Mouse (Mus musculus): ENCODE results near the gene Folr1.

Folr1 gene

DNA sequence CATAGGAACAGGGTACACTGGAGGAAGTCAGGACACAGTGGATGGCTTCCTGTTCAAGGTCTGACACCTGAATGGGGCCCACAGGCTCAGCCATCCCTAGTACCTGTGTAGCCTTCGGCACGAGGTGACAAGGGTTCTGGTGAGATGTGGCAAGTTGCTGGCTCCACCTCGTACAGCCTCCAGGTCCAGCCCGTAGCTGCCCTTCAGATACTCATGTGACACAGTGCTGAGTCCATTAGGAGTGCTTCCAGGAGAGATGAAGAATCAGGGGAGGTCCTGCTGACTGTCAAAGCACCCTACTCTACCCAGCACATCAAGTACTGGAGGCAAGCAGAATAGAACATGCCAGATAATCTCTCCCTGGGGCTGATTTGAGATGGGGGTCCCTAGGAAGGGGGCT is 38.2 kb downstream of the Folr1 start:
- no peak for DNase-seq

DNA sequence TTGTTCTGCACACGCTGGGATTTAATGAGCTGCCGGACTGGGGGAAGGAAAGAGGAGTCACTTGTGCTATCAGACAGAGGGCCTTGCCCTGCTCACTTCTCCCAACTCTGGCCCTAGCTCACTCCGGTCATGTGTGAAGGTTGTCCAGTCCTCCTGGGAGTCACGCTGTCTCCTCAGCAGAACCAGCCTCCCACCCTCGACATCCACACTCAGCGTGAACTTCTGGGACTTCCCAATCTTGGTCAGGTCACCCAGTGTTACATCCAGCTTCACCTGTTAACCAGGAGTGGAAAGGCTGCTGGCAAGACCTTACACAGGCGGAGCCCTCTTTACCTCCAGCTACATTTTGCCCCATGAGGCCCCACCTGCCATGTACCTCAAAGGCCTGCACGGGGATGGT is 39.2 kb downstream of the Folr1 start:
- DNase-seq: no peak

DNA sequence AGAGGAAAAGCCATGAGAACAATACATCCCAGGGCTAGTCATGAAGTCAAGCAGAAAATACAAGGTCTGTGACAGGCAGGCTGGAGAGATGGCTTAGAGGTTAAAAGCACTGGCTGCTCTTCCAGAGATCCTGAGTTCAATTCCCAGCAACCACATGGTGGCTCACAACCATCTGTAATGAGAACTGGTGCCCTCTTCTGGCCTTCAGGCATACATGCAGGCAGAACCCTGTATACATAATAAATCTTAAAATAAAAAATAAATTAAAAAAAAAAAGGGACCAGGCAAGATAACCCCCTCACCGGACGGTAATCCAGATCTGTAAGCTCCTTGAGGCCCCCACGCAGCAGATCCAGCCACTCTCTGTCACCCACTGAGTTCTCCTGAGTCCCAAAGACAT is 40.2 kb downstream of the Folr1 start:
- DNase-seq: no peak

DNA sequence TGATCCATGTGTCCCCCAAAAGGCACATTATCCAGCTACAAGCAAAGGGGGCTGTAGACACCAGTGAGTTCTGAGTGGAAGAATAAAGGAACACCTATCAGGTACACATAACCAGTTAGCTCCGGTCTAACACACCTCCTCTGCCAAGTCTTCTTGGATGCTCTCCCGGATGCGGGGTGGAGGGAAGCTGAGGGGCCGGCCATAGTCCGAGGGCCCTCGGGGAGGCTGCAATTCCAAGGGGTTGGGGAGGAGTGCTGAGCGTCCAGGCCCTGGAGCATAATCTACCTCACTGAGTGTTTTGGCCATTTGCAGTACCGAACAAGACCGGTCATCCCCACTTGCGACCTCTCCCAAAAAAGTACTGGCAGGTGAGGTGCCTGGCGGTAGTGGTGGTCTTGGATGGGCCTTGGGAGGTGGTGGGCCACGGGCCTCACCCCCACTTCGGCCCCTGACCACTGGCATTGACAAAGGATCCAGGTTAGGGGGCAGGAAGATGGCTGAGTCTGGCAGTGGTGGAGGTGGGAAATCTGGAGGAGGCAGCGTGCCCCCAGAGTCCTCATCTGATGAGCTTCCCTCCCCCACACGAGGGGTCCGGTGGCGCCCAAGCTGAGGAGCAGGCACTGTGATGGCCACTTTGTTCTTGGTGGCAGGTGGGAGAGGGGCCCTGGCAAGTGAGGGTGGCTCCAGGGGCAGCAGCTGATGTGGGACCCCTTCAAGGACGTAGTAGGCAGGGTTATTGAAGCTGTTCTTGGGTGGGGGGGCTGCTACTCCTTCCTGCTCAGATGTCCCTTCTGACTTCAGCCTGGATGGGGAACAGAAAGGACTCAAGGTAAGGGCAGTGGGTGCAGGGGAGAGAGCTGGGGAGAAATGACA is 46.6 kb downstream of the Folr1 start:
- DNase-seq: no peak

DNA sequence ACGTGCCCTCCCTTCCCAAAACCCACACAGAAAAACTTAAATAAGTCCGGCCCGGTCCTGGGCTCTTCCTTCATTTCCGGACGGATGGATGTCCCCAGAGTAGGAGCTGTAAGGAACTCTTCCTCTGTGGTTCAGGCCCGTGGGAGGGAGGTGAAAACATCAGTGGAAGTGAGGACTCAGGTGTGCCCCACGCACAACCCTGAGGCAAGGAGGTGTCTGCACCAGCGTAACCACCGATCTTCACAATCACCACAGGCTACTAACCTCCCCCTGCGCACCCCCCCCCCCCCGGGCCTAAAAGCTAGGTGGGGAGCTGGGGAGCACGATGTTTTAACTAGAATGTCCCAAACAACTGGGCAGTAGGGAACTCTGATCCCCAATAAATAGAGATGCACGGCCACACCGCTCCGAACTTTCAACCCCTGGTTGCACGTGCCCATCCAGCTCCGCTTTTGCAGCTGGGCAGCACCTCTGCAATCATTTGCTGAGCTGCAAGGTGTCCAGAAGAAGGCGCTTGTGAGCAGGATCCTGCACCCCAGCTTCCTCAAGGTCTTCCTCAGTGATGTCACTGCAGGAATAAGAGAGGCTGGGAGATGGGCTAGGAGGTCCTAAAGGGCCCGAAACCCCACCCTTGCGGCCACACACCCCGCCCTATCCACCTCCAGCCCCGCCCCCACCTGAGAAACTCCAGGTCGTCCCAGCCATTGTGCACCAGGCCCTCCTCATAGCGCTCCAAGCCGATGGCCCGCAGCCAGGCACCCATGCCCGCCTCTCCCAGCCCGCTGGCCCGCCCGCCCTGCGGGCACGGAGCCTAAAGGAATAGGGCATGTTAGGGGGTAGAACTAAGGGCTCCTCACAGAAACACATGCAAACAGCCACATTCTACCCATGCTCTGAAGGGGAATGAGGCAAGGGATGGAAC is 47.5 kb downstream of the Folr1 start:
- DNase-seq: no peak

DNA sequence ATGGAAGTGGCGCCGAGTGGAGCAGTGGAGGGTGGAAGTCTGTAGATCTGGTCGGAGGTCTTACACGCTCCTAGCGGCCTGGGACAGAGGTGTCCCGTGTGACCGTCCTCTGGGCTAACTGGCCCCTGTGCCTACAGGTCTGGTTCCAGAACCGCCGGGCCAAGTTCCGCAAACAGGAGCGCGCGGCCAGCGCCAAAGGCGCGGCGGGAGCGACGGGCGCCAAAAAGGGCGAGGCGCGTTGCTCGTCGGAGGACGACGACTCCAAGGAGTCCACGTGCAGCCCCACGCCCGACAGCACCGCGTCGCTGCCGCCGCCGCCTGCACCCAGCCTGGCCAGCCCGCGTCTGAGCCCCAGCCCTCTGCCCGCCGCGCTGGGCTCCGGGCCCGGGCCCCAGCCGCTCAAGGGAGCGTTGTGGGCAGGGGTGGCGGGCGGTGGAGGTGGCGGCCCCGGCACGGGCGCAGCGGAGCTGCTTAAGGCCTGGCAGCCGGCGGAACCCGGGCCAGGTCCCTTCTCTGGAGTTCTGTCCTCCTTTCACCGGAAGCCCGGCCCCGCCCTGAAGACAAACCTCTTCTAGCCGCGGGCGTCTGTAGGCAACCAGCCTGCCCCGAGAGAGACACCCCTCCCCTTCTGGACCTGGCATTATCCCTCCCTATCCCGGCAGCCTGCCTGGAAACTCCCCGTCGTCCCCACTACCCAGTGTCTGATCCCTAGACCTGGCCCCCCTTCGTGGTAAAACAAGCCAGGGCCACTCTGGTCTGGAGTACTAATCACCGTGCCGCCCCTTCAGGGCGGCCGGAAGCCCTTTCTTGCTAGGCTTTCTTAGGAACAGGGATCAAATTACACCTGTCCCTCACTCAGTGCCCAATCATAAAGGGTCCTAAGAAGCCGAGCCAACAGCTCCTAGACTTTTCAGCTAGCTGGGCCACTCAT is 48.8 kb downstream of the Folr1 start:
- peak in 1 of 2 experiments; percentile 35 for DNase-seq

DNA sequence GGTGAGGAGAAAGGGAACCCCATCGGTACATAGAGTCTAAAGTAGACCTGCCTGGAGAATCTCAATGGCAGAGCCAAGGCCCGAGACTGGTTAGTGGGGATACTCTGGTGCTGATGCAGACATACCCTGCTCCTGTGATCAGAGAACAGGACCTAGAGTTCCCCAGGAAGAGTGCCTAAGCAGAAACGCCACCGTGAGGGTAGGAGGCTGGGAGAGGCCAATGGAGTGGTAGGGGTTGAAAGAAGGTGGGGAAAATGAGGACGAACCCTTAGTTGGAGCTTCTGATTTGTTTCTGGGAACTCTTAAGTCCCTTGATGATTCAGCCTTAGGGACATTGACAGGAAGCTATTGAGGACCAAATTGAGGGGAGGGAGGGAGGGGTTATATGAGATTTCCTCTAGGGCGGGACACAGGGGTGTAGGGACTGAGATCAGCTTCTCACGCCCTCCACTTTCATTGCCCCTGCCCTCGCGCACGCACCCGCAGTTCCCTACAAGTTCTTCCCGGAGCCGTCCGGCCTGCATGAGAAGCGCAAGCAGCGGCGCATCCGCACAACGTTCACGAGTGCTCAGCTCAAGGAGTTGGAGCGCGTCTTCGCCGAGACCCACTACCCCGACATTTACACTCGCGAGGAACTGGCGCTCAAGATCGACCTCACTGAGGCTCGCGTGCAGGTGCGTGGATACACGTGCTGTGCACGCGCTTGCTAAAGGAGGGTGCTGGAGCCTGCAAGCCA is 50.1 kb downstream of the Folr1 start:
- DNase-seq: no peak

DNA sequence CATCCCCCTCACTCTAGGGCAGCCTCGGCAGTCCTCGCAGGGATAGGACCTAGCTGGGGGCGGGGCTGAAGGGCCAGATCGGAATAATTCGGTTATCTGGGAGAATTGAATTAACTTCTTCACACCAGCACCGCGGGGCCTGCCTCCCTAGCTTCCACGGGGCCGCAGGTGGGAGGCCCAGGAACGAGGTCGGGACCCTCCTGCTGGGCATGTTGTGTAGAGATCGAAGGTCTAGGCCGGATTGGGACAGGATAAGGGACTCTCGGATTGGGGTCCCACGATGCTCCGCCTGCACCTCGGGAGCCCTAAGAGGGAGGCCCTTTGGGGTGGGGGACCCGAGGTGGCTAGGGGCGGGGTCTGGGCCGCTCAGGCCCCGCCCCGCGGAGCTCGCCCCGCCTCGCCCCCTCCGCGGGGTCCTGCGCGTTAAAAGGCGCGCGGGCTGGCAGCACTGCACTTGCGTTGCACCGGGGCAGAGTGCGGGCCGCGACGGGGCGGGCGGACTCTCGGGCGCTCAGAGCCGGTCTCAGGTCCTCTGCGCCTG is 52.7 kb downstream of the Folr1 start, which contains the start of gene Phox2a:
Gene Phox2a (plus strand): TSS at position 453 of the 541 bp plus-strand sequence.
- no peak for DNase-seq
